Mouse (Mus musculus) macrophage (primary cell): ENCODE measurements around the gene Akr1c19. TPM values are rescaled to one million over a fixed set of nuclear protein-coding genes. Genes with fewer than 3 reads are reported as not detected.
A peak's percentile ranks its signal among the peaks of the same experiment; 100 is the strongest.
"Not testable (repeated sequence)": the region's sequence is repeated elsewhere in the genome, so short reads cannot be mapped to it uniquely, and the experiment has no call there.

ENCODE experiments used
- H3K27ac ChIP-seq: fragments of 350-480 bp; formaldehyde crosslinking; 2 replicates; pipeline ENCODE4 v1.9.0; 2021
- H3K36me3 ChIP-seq: fragments of 350-480 bp; formaldehyde crosslinking; 2 replicates; pipeline ENCODE4 v1.9.0; 2021; ENCODE audit errors: inconsistent target
- H3K4me3 ChIP-seq: fragments of 350-480 bp; formaldehyde crosslinking; 2 replicates; pipeline ENCODE4 v1.9.0; 2021; ENCODE audit errors: inconsistent target
- H3K79me2 ChIP-seq: fragments of 350-480 bp; formaldehyde crosslinking; 2 replicates; pipeline ENCODE4 v1.9.0; 2021; ENCODE audit errors: inconsistent target
- WGBS: methylation state at CpG from one replicate; pipeline ENCODE4 v1.1.7; 2026; ENCODE audit warnings: inconsistent platforms; ENCODE audit not compliant: missing documents; 5-methylcytosine and 5-hydroxymethylcytosine counted together
- polyA plus RNA-seq: library from polyadenylated mRNA; stranded (reverse); fragments of 250-400 nt; gene quantifications from 3 replicates; pipeline ENCODE4 v1.2.4, GENCODE M21; 2018; ENCODE audit warnings: inconsistent platforms
- total RNA-seq, 78 experiments: library from RNA; depleted of rRNA; stranded (reverse); fragments of 250-400 nt; gene quantifications; 1 replicate in 9 of 78; 2 replicates in 24 of 78; 3 replicates in 43 of 78; 4 replicates in 2 of 78; pipeline ENCODE4 v1.2.4; 2018; ENCODE audit warnings: inconsistent platforms in 56 of 78

Akr1c19 gene
- not detected for total RNA-seq (2018; cell fraction: chromatin; rRNA removed)
- under 1 TPM in 1 of 26 experiments, not detected in 25; 0.26 TPM for total RNA-seq (2018; cell fraction: cytosol; rRNA removed)
- not detected for total RNA-seq (2018; cell fraction: nucleus; rRNA removed)
- polyA plus RNA-seq: not detected in 3 replicates

GRCm38 (mm10) chr13:4228441-4228840 lies at the start of gene Akr1c19:
Gene Akr1c19 (plus strand): TSS chr13:4228700.
- Histone ChIP-seq H3K4me3 (no peak within 1 kb of the TSS), H3K27ac (no peak within 1 kb of the TSS), H3K36me3 (no peaks in the 10 kb centered on the region), H3K79me2 (no peaks in the 10 kb centered on the region)
- WGBS: 82% methylated on average over 1 of the region's 1 CpGs

- not testable (repeated sequence) for H3K27ac ChIP-seq, H3K79me2 ChIP-seq, H3K4me3 ChIP-seq, H3K36me3 ChIP-seq
- WGBS: 96% methylated on average over 4 of the region's 4 CpGs
Observed at GRCm38 (mm10) chr13:4181321-4181720, 47.2 kb upstream of the Akr1c19 start.

GRCm38 (mm10) chr13:4183116-4183515 lies 45.4 kb upstream of the Akr1c19 start:
- WGBS: 90% methylated on average over 9 of the region's 9 CpGs
- no peaks in the 10 kb centered on the region for H3K79me2 ChIP-seq

GRCm38 (mm10) chr13:4186641-4187411 lies 41.7 kb upstream of the Akr1c19 start:
- H3K79me2 ChIP-seq, H3K27ac ChIP-seq, H3K4me3 ChIP-seq, H3K36me3 ChIP-seq: not testable (repeated sequence)
- WGBS: 83% methylated on average over 7 of the region's 7 CpGs

More at GRCm38 (mm10) chr13:4183116-4183515, 45.4 kb upstream of the Akr1c19 start:
- Histone ChIP-seq H3K27ac (no peak overlapping the region), H3K4me3 (no peak overlapping the region), H3K36me3 (no peaks in the 10 kb centered on the region)

- 80% methylated on average over 2 of the region's 2 CpGs for WGBS
- no peak overlapping the region for H3K4me3 ChIP-seq
Observed at GRCm38 (mm10) chr13:4188174-4188573, 40.3 kb upstream of the Akr1c19 start.

GRCm38 (mm10) chr13:4190904-4191303 lies 37.6 kb upstream of the Akr1c19 start, which contains the start of gene Akr1c13:
Gene Akr1c13 (plus strand): TSS chr13:4191150.
- Histone ChIP-seq H3K4me3 (peak within 1 kb of the TSS; percentile 56), H3K79me2 (no peaks in the 10 kb centered on the region), H3K36me3 (no peaks in the 10 kb centered on the region), H3K27ac (0 out of 2 replicates have a peak within 1 kb of the TSS, but pooled peaks have one; percentile 24)
- 0% methylated on average over 2 of the region's 3 CpGs for WGBS

More at GRCm38 (mm10) chr13:4188174-4188573, 40.3 kb upstream of the Akr1c19 start:
- no peak overlapping the region for H3K27ac ChIP-seq
- H3K36me3 ChIP-seq: no peaks in the 10 kb centered on the region
- H3K79me2 ChIP-seq: no peaks in the 10 kb centered on the region

- Histone ChIP-seq H3K27ac (no peak overlapping the region), H3K79me2 (no peaks in the 10 kb centered on the region), H3K36me3 (peaks cover 5% of the 10 kb centered on the region), H3K4me3 (no peak overlapping the region)
- 100% methylated on average over 3 of the region's 3 CpGs for WGBS
Observed at GRCm38 (mm10) chr13:4192511-4192910, 36.0 kb upstream of the Akr1c19 start.

GRCm38 (mm10) chr13:4206147-4206903 lies 22.2 kb upstream of the Akr1c19 start:
- Histone ChIP-seq H3K79me2 (no peaks in the 10 kb centered on the region), H3K27ac (no peak overlapping the region), H3K36me3 (peaks cover 7% of the 10 kb centered on the region; the same call in 1 of the 2 replicates), H3K4me3 (no peak overlapping the region)
- WGBS: 0% methylated on average over 1 of the region's 1 CpGs

- Histone ChIP-seq H3K27ac (no peak overlapping the region), H3K79me2 (no peaks in the 10 kb centered on the region), H3K4me3 (no peak overlapping the region), H3K36me3 (no peaks in the 10 kb centered on the region)
- WGBS: 84% methylated on average over 17 of the region's 20 CpGs
Observed at GRCm38 (mm10) chr13:4211560-4212299, 16.8 kb upstream of the Akr1c19 start.

GRCm38 (mm10) chr13:4212309-4212708 lies 16.2 kb upstream of the Akr1c19 start:
- Histone ChIP-seq H3K27ac (no peak overlapping the region), H3K4me3 (no peak overlapping the region), H3K79me2 (no peaks in the 10 kb centered on the region), H3K36me3 (no peaks in the 10 kb centered on the region)
- 84% methylated on average over 3 of the region's 3 CpGs for WGBS

GRCm38 (mm10) chr13:4215496-4215895 lies 13.0 kb upstream of the Akr1c19 start:
- not testable (repeated sequence) for H3K4me3 ChIP-seq, H3K79me2 ChIP-seq, H3K36me3 ChIP-seq, H3K27ac ChIP-seq
- WGBS: 91% methylated on average over 1 of the region's 1 CpGs

GRCm38 (mm10) chr13:4230841-4231623 lies 2.5 kb downstream of the Akr1c19 start:
- Histone ChIP-seq H3K27ac (no peak overlapping the region), H3K36me3 (no peaks in the 10 kb centered on the region), H3K79me2 (no peaks in the 10 kb centered on the region), H3K4me3 (no peak overlapping the region)
- 84% methylated on average over 8 of the region's 8 CpGs for WGBS

GRCm38 (mm10) chr13:4233135-4233534 lies 4.6 kb downstream of the Akr1c19 start:
- Histone ChIP-seq H3K36me3 (no peaks in the 10 kb centered on the region), H3K27ac (no peak overlapping the region), H3K4me3 (no peak overlapping the region), H3K79me2 (no peaks in the 10 kb centered on the region)
- WGBS: 86% methylated on average over 1 of the region's 1 CpGs
